Mouse (Mus musculus) kidney, postnatal 0 days (tissue): ENCODE data around the gene Atp1a4. TPM values are rescaled to one million over a fixed set of nuclear protein-coding genes. Genes with fewer than 3 reads are reported as not detected.
"Not testable (repeated sequence)": the region's sequence is repeated elsewhere in the genome, so short reads cannot be mapped to it uniquely, and the experiment has no call there.

Experiments used
- ATAC-seq: fragments of 200-750 bp; cut with Nextera tagmentation; replicated peaks from 2 replicates; pipeline ENCODE4 v1.8.0; 2017; ENCODE audit warnings: low read depth, moderate number of reproducible peaks, moderate TSS enrichment, moderate library complexity; ENCODE audit not compliant: low FRiP score
- DNase-seq: peaks from one replicate; pipeline ENCODE4 v3.0.0-alpha.2; 2016; ENCODE audit warnings: low spot score
- H3K27ac ChIP-seq: fragments of 300-500 bp; sonication (generic); 2 replicates; pipeline ENCODE4 v1.5.1; 2014; ENCODE audit warnings: mild to moderate bottlenecking
- H3K27me3 ChIP-seq: fragments of 300-500 bp; sonication (generic); 2 replicates; pipeline ENCODE4 v1.6.1; 2014; ENCODE audit warnings: low read length, mixed read lengths; ENCODE audit not compliant: insufficient read depth
- H3K36me3 ChIP-seq: fragments of 300-500 bp; sonication (generic); 2 replicates; pipeline ENCODE4 v1.6.1; 2014; ENCODE audit warnings: low read length, mixed read lengths; ENCODE audit not compliant: insufficient read depth
- H3K4me1 ChIP-seq: fragments of 300-500 bp; sonication (generic); replicated peaks from 2 replicates; pipeline ENCODE4 v1.6.1; 2014; ENCODE audit warnings: antibody characterized with exemption, low read length, mixed read lengths; ENCODE audit not compliant: insufficient read depth
- H3K4me2 ChIP-seq: fragments of 300-500 bp; sonication (generic); 2 replicates; pipeline ENCODE4 v1.6.1; 2014; ENCODE audit warnings: mild to moderate bottlenecking, low read length, moderate library complexity, mixed read lengths
- H3K4me3 ChIP-seq: fragments of 300-500 bp; sonication (generic); replicated peaks from 2 replicates; pipeline ENCODE4 v1.5.1; 2014; ENCODE audit warnings: low read depth, low read length
- H3K9ac ChIP-seq: fragments of 300-500 bp; sonication (generic); 2 replicates; pipeline ENCODE4 v1.6.1; 2014; ENCODE audit warnings: low read depth, low read length
- H3K9me3 ChIP-seq: fragments of 300-500 bp; sonication (generic); replicated peaks from 2 replicates; pipeline ENCODE4 v1.6.1; 2016; ENCODE audit warnings: low read length, inconsistent platforms, mixed read lengths
- CTCF ChIP-seq: IDR thresholded peaks from 2 replicates; pipeline ENCODE4 v1.5.1; 2016; ENCODE audit warnings: antibody characterized with exemption, low read depth, mild to moderate bottlenecking, moderate library complexity
- WGBS: fragments of 180-500 bp; shearing (Covaris S2); extraction: QIAGEN DNeasy Blood & Tissue Kit; methylation state at CpG from one replicate; pipeline ENCODE4 v1.1.7; 2014; 5-methylcytosine and 5-hydroxymethylcytosine counted together
- polyA plus RNA-seq: library from polyadenylated mRNA; unstranded; fragments of >200 nt; fragmentation: Nextera tagmentation; extraction: Ambion mirVana; gene quantifications from 2 replicates; pipeline ENCODE4 v1.2.1, GENCODE M21; 2015

The Atp1a4 gene
- polyA plus RNA-seq, 1 experiment from 2014 or later, result not detected

DNA sequence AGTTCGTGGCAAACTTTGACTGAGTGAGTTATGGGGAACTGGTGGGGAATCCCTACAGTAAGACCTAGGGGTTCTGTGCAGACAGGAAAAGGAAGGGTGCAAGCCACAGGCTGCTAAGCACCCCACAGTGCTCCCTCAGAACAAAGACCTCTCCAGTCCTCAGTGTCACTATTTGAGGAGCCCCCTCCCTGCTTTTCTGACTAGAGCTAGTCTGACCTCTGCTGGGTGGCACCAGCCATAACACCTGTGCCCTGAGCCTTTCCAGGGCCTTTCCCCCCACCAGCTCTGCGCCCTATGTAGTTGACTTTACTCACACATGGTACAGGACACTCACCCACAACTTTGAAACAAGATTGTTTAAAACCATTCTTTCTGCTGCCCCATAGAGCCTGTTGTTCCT is 10.5 kb downstream of the Atp1a4 start:
- Histone ChIP-seq H3K27me3 (no peaks in the 10 kb centered on the region), H3K36me3 (no peaks in the 10 kb centered on the region), H3K4me1 (0 out of 2 replicates have a peak, but pooled peaks cover 4% of the 10 kb centered on the region), H3K9me3 (no peaks in the 10 kb centered on the region), H3K4me3 (no peak overlapping the region), H3K9ac (no peak overlapping the region), H3K4me2 (no peak overlapping the region), H3K27ac (no peak overlapping the region)
- DNase-seq, result peak; percentile 71
- 45% methylated on average over 2 of the region's 2 CpGs for WGBS
- ATAC-seq, result peak; percentile 33; the same call in 1 of the 2 replicates
- TF ChIP-seq CTCF, result peak; percentile 71

DNA sequence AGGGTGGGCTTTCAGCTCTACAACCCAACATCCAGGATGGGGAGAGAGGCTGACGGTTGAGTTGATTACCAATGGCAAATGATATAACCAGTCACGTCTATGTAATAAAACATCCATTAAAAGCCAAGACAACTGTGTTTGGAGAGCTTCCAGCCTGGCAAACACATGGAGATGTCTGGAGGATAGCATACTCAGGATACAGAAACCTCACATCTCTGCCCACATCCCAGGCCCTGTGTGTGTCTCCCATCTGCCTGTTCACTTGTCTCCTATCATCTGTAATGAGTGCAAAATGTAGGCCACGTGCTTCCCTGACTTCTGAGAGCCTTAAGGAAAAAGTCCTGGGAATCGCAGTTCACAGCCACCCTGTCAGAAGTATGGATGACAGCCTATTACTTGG is 11.0 kb downstream of the Atp1a4 start:
- WGBS, result 67% methylated on average over 4 of the region's 4 CpGs
- Histone ChIP-seq H3K4me3 (no peak overlapping the region), H3K36me3 (no peaks in the 10 kb centered on the region), H3K9me3 (no peaks in the 10 kb centered on the region), H3K4me1 (0 out of 2 replicates have a peak, but pooled peaks cover 4% of the 10 kb centered on the region), H3K27me3 (no peaks in the 10 kb centered on the region), H3K4me2 (no peak overlapping the region), H3K9ac (no peak overlapping the region), H3K27ac (no peak overlapping the region)
- no peak for ATAC-seq
- no peak for TF ChIP-seq CTCF
- DNase-seq, result no peak

DNA sequence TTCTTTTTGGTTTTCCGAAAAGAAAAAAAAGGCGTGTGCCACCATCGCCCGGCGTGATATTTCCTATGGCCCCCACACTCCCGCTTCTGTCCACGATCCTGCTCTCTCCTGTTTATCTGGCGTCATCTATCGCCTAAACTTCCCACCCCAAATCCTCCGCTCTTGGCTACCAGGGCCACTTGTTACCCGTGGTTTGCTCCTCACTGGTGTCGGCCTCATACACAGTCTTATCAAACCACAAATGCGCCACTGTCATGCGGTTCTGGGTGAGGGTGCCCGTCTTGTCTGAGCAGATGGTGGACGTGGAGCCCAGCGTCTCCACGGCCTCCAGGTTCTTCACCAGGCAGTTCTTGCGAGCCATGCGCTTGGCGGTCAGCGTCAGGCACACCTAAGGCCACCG is 13.6 kb downstream of the Atp1a4 start:
- not testable (repeated sequence) for ATAC-seq, H3K4me2 ChIP-seq, H3K4me3 ChIP-seq, DNase-seq, H3K9ac ChIP-seq, H3K36me3 ChIP-seq, H3K9me3 ChIP-seq, H3K27me3 ChIP-seq, H3K27ac ChIP-seq, H3K4me1 ChIP-seq
- 50% methylated on average over 23 of the region's 23 CpGs for WGBS

- WGBS, result 35% methylated on average over 16 of the region's 16 CpGs
- ATAC-seq (no peak), DNase-seq (no peak)
- Histone ChIP-seq H3K36me3 (no peaks in the 10 kb centered on the region), H3K9ac (no peak overlapping the region), H3K27me3 (no peaks in the 10 kb centered on the region), H3K4me3 (no peak overlapping the region), H3K9me3 (no peaks in the 10 kb centered on the region), H3K4me1 (peaks cover 8% of the 10 kb centered on the region; the same call in 1 of the 2 replicates), H3K27ac (no peak overlapping the region), H3K4me2 (no peak overlapping the region)
- peak; percentile 53 for TF ChIP-seq CTCF
Measured at GRCm38 (mm10) chr1:172243547-172244205, 14.5 kb downstream of the Atp1a4 start.

DNA sequence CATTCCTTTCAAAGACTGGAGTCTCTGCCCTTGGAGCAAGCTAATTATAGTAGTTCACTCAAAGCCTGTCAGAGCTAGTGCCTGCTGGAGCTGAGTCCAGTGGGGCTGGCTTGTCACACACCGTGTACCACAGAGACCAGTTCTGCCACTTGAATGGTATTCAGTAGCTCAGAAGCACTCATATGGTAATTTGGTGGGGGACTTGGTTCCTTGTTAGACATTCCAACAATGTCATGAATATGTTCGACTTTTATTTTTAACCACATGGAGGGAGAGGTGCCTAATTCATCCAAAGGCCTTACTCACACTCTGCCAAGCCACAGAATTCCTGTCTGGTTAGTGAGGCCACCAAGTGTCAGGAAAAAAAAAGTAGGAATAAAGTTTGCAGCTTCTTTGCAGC is 15.8 kb downstream of the Atp1a4 start:
- 48% methylated on average over 2 of the region's 2 CpGs for WGBS
- H3K4me2 ChIP-seq, result no peak overlapping the region
- ATAC-seq (peak; percentile 91), DNase-seq (peak; percentile 53)
- H3K27me3 ChIP-seq, result no peaks in the 10 kb centered on the region
- H3K4me1 ChIP-seq, result peaks cover 8% of the 10 kb centered on the region; the same call in 1 of the 2 replicates
- no peak overlapping the region for H3K9ac ChIP-seq
- no peak for TF ChIP-seq CTCF
- H3K9me3 ChIP-seq, result no peaks in the 10 kb centered on the region
- H3K4me3 ChIP-seq, result no peak overlapping the region
- peak overlapping the region; percentile 71 for H3K27ac ChIP-seq
- no peaks in the 10 kb centered on the region for H3K36me3 ChIP-seq

DNA sequence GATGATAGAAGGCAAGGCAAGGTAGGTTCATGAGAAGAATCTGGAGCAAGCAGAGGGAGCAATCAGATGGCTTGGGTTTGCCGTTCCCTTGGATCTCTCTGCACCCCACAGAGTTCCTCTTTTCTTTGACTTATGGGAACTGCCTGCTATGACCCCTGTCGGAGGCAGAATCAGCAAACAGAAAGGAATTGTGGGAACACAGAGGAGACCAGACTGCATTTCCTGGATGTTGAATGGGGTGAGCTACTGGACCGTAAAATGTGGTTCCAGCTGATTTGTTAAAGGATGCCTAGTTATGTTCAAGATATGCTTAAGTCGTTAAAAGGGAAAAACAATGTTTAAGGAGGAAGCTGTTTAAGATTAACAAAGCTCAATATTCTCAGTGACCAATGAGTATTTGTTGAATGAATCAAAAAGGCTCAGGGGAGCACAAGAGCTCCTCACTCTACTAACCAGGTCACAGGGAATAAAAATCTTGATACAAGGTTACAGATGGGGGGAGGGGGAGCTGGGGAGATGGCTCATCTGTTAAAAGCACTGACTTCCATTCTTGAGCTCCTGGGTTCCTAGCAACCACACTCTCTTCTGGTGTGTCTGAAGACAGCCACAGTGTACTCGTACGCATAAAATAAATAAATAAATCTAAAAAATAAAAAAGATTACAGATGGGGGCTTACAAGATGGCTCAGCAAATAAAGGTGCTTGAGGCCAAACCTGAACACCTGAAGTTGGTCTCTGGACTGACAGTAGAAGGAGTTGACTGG is 17.1 kb downstream of the Atp1a4 start:
- Histone ChIP-seq H3K9ac (no peak overlapping the region), H3K4me1 (peaks cover 8% of the 10 kb centered on the region; the same call in 1 of the 2 replicates), H3K4me2 (no peak overlapping the region), H3K36me3 (no peaks in the 10 kb centered on the region), H3K4me3 (no peak overlapping the region), H3K9me3 (no peaks in the 10 kb centered on the region), H3K27ac (peak overlapping the region; percentile 71), H3K27me3 (no peaks in the 10 kb centered on the region)
- 37% methylated on average over 6 of the region's 6 CpGs for WGBS
- peak; percentile 52 for DNase-seq
- ATAC-seq, result no peak; the same call in 1 of the 2 replicates
- peak; percentile 22; the same call in 1 of the 2 replicates for TF ChIP-seq CTCF
